Mouse (Mus musculus): ENCODE measurements at regions not wholly inside any gene's neighbourhood (a gene's known extent, or its start where the extent isn't known, plus 50 kb on each side); places are given as distances from the start of the nearest gene placed in this dataset.

DNA sequence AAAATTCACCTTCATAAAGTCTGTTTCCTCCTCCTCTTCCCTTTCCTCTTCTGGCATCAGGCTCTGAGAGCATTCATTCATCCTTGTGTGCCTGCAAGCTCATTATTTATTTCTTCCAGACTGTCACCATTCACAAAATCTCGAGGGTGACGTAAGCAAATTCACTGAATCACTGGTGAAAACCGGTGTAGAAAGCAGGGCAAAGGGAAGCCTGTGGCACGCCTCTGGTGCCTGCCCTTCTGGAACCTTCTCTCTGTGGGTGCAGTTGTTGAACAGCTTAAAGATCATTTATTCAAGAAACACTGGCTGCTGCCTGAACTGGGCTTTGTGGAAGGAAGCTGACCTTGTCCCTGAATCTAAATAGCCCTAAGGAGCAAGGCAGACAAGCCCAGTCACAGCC lies 177.0 kb downstream of the Slc38a4 start:
- TF ChIP-seq CTCF (IDR thresholded peaks at IDR 0.05; ENCODE audit: low read depth), result no peak
- TF ChIP-seq EP300 (IDR thresholded peaks at IDR 0.05; ENCODE audit: low read depth), result no peak

Measured in liver, embryonic 14.5 days (tissue).